Mouse (Mus musculus): Measurements from ENCODE around the gene Klrc2.
"Not testable (repeated sequence)": the region's sequence is repeated elsewhere in the genome, so short reads cannot be mapped to it uniquely, and the experiment has no call there.

The Klrc2 gene

DNA sequence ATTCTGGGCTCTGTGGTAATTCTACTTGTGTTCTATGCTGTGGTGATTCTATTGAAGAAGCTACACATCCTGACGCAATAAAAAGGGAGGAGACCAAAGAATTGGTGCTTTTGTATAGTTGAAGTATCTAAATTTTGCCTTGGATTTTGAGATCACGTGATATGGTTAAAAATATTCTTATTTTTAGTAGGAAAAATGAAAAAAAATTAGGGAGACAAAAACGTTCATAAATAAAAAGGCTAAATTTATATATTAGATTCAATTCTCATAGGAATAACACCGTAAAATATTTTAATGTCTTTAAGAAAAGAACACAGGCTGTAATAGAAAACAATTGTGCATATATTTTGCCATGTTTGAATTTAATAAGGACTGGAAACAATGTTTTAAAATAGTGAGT lies at the start of gene Klrc2:
Gene Klrc2 (minus strand): TSS at position 101 of the 400 bp plus-strand sequence.
- not testable (repeated sequence) for DNase-seq

GRCm38 (mm10) chr6:129691436-129691835 lies 30.9 kb upstream of the Klrc2 start:
- DNase-seq = not testable (repeated sequence)

GRCm38 (mm10) chr6:129680379-129680778 lies 19.9 kb upstream of the Klrc2 start:
- DNase-seq = no peak

- DNase-seq = no peak
Measured at GRCm38 (mm10) chr6:129678873-129679272, 18.4 kb upstream of the Klrc2 start, which contains the start of gene Klrc1. Gene Klrc1, minus strand, starts transcription at chr6:129678973.

DNA sequence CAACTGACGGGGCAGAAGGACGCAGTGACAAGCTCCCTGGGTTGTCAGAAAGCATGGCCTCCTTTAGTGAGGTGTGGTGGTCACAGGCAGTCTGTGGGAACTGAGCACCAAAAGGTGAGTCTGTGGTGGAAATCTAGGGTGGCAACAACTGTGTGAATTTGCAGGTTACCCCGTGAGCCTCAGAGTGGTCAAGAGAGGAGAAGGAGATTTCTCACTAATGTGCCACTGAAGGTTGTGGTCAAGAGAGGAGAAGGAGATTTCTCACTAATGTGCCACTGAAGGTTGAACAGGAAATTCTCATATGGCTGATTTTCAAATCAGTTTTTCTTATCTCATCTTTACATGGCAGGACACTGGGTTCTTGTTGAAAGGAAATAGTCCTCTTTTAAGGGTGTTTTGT lies 812 bp upstream of the Klrc2 start:
- not testable (repeated sequence) for DNase-seq

DNA sequence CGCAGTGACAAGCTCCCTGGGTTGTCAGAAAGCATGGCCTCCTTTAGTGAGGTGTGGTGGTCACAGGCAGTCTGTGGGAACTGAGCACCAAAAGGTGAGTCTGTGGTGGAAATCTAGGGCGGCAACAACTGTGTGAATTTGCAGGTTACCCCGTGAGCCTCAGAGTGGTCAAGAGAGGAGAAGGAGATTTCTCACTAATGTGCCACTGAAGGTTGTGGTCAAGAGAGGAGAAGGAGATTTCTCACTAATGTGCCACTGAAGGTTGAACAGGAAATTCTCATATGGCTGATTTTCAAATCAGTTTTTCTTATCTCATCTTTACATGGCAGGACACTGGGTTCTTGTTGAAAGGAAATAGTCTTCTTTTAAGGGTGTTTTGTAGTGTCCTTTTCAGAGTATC lies 16.4 kb downstream of the Klrc2 start:
- DNase-seq = not testable (repeated sequence)

- DNase-seq = not testable (repeated sequence)
Measured at GRCm38 (mm10) chr6:129643237-129643636, 17.3 kb downstream of the Klrc2 start, which contains the start of gene Klrc3. Gene Klrc3, minus strand, starts transcription at chr6:129643337.

DNA sequence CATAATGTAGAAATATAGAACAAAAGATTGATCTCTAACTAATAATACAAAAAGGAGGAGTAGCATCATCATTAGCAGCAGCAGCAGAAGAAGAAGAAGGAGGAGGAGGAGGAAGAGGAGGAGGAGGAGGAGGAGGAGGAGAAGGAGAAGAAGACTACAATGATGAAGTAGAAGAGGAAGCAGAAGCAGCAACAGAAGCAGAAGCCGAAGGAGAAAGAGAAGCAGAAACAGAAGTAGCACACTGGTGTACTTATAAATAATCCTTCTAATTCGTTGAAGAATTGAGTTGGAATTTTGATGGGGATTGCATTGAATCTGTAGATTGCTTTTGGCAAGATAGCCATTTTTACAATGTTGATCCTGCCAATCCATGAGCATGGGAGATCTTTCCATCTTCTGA lies 29.4 kb downstream of the Klrc2 start:
- not testable (repeated sequence) for DNase-seq

- DNase-seq = no peak
Measured at GRCm38 (mm10) chr6:129623735-129624134, 36.8 kb downstream of the Klrc2 start, which contains the start of gene Klrk1. Gene Klrk1, minus strand, starts transcription at chr6:129623864.

GRCm38 (mm10) chr6:129608372-129608771 lies 52.1 kb downstream of the Klrc2 start:
- DNase-seq = no peak
